Mouse (Mus musculus) fibroblast of lung, adult 2 months (primary cell): ENCODE data around the gene Tma7.

ENCODE experiments used
- DNase-seq: peaks from one replicate; pipeline ENCODE4 v3.0.0-alpha.2; 2011; ENCODE audit warnings: low read depth

Tma7 gene

GRCm38 (mm10) chr9:109060898-109061295 is 21.5 kb downstream of the Tma7 start:
- DNase-seq: no peak

- no peak for DNase-seq
Measured at GRCm38 (mm10) chr9:109060184-109060897, 22.0 kb downstream of the Tma7 start.

- DNase-seq: peak; percentile 89
Measured at GRCm38 (mm10) chr9:109059136-109059903, 23.1 kb downstream of the Tma7 start, which contains the start of gene Trex1. Gene Trex1 (minus strand): TSS chr9:109059734.

GRCm38 (mm10) chr9:109058006-109058765 is 24.2 kb downstream of the Tma7 start:
- no peak for DNase-seq

- no peak for DNase-seq
Measured at GRCm38 (mm10) chr9:109057543-109057942, 24.8 kb downstream of the Tma7 start.

- no peak for DNase-seq
Measured at GRCm38 (mm10) chr9:109056916-109057315, 25.5 kb downstream of the Tma7 start.

- DNase-seq: no peak
Measured at GRCm38 (mm10) chr9:109056081-109056690, 26.2 kb downstream of the Tma7 start.

GRCm38 (mm10) chr9:109055271-109056030 is 26.9 kb downstream of the Tma7 start:
- no peak for DNase-seq

GRCm38 (mm10) chr9:109054712-109055111 is 27.7 kb downstream of the Tma7 start:
- peak; percentile 59 for DNase-seq

- no peak for DNase-seq
Measured at GRCm38 (mm10) chr9:109053851-109054250, 28.5 kb downstream of the Tma7 start.

GRCm38 (mm10) chr9:109053366-109053765 is 29.0 kb downstream of the Tma7 start:
- DNase-seq: no peak

GRCm38 (mm10) chr9:109052490-109053260 is 29.7 kb downstream of the Tma7 start:
- no peak for DNase-seq

- DNase-seq: no peak
Measured at GRCm38 (mm10) chr9:109051651-109052489, 30.5 kb downstream of the Tma7 start.

- DNase-seq: no peak
Measured at GRCm38 (mm10) chr9:109051011-109051501, 31.3 kb downstream of the Tma7 start.

GRCm38 (mm10) chr9:109050674-109050997 is 31.8 kb downstream of the Tma7 start:
- DNase-seq: no peak

GRCm38 (mm10) chr9:109049996-109050673 is 32.3 kb downstream of the Tma7 start:
- DNase-seq: no peak

GRCm38 (mm10) chr9:109049316-109049715 is 33.1 kb downstream of the Tma7 start:
- no peak for DNase-seq

- no peak for DNase-seq
Measured at GRCm38 (mm10) chr9:109046306-109046705, 36.1 kb downstream of the Tma7 start.

- no peak for DNase-seq
Measured at GRCm38 (mm10) chr9:109041351-109041750, 41.0 kb downstream of the Tma7 start.
